Mouse (Mus musculus) thymus, postnatal 36 days (tissue): ENCODE measurements around the gene Rnls.

Source experiments
- DNase-seq, 2 experiments: peaks; one replicate each; pipeline ENCODE4 v3.0.0; 2022; ENCODE audit warnings: mixed read lengths in 2 of 2

The Rnls gene

GRCm38 (mm10) chr19:33178367-33178766, 213.7 kb downstream of the Rnls start:
- DNase-seq = no peak

GRCm38 (mm10) chr19:33173991-33174390, 218.1 kb downstream of the Rnls start:
- DNase-seq = no peak

- DNase-seq = no peak
These were observed 222.2 kb downstream of the Rnls start for GRCm38 (mm10) chr19:33169881-33170280.

GRCm38 (mm10) chr19:33167528-33168264, 224.4 kb downstream of the Rnls start:
- DNase-seq = no peak

GRCm38 (mm10) chr19:33164801-33165200, 227.3 kb downstream of the Rnls start:
- DNase-seq = no peak

- DNase-seq = no peak
These were observed 230.2 kb downstream of the Rnls start for GRCm38 (mm10) chr19:33161903-33162302.

GRCm38 (mm10) chr19:33159897-33160296, 232.2 kb downstream of the Rnls start:
- no peak for DNase-seq

- no peak for DNase-seq
These were observed 232.9 kb downstream of the Rnls start for GRCm38 (mm10) chr19:33159192-33159591.

- no peak for DNase-seq
These were observed 233.9 kb downstream of the Rnls start for GRCm38 (mm10) chr19:33158234-33158633.

GRCm38 (mm10) chr19:33148411-33148810, 243.7 kb downstream of the Rnls start:
- DNase-seq = no peak

GRCm38 (mm10) chr19:33143198-33143597, 248.9 kb downstream of the Rnls start:
- no peak for DNase-seq

GRCm38 (mm10) chr19:33137316-33137715, 254.8 kb downstream of the Rnls start:
- no peak for DNase-seq

GRCm38 (mm10) chr19:33122611-33123226, 269.4 kb downstream of the Rnls start:
- DNase-seq = no peak

GRCm38 (mm10) chr19:33119947-33120346, 272.1 kb downstream of the Rnls start:
- no peak for DNase-seq

- peak; percentile 32 to 38 for DNase-seq
These were observed 273.2 kb downstream of the Rnls start for GRCm38 (mm10) chr19:33118898-33119297.

GRCm38 (mm10) chr19:33114631-33115295, 277.3 kb downstream of the Rnls start:
- no peak for DNase-seq

- DNase-seq = no peak
These were observed 278.3 kb downstream of the Rnls start for GRCm38 (mm10) chr19:33113746-33114145.

GRCm38 (mm10) chr19:33110404-33110803, 281.7 kb downstream of the Rnls start:
- no peak for DNase-seq

GRCm38 (mm10) chr19:33109941-33110371, 282.1 kb downstream of the Rnls start:
- no peak for DNase-seq

- no peak for DNase-seq
These were observed 283.0 kb downstream of the Rnls start for GRCm38 (mm10) chr19:33109141-33109540.

- no peak for DNase-seq
These were observed 288.2 kb downstream of the Rnls start for GRCm38 (mm10) chr19:33103851-33104250.

- no peak for DNase-seq
These were observed 289.3 kb downstream of the Rnls start for GRCm38 (mm10) chr19:33102783-33103139.

- no peak for DNase-seq
These were observed 289.9 kb downstream of the Rnls start for GRCm38 (mm10) chr19:33102008-33102782.
